Mouse (Mus musculus): Measurements from ENCODE around the gene Tubg1. TPM values are rescaled to one million over a fixed set of nuclear protein-coding genes. Genes with fewer than 3 reads are reported as not detected.
"Not testable (repeated sequence)": the region's sequence is repeated elsewhere in the genome, so short reads cannot be mapped to it uniquely, and the experiment has no call there.

The Tubg1 gene
- polyA plus RNA-seq, 1 experiment from 2014 or later: 78.8 TPM

GRCm38 (mm10) chr11:101155728-101156371 lies 36.1 kb downstream of the Tubg1 start, which contains the start of gene Tubg2:
Gene Tubg2, plus strand, starts transcription at chr11:101155907.
- Histone ChIP-seq H3K27me3 (replicated peaks) (no peaks in the 10 kb centered on the region), H3K36me3 (peaks cover 1% of the 10 kb centered on the region; the same call in 1 of the 2 replicates), H3K4me1 (replicated peaks) (peaks cover 5% of the 10 kb centered on the region; the same call in 1 of the 2 replicates), H3K4me3 (peak within 1 kb of the TSS; percentile 46), H3K9ac (peak within 1 kb of the TSS; percentile 59), H3K27ac (ENCODE audit: poor library complexity, severe bottlenecking) (peak within 1 kb of the TSS; percentile 14; the same call in 1 of the 2 replicates), H3K4me2 (peak within 1 kb of the TSS; percentile 75), H3K9me3 (replicated peaks) (no peaks in the 10 kb centered on the region)
- 2% methylated on average over 36 of the region's 36 CpGs for WGBS
- ATAC-seq (ENCODE audit: insufficient number of reproducible peaks, low FRiP score): peak; percentile 66

DNA sequence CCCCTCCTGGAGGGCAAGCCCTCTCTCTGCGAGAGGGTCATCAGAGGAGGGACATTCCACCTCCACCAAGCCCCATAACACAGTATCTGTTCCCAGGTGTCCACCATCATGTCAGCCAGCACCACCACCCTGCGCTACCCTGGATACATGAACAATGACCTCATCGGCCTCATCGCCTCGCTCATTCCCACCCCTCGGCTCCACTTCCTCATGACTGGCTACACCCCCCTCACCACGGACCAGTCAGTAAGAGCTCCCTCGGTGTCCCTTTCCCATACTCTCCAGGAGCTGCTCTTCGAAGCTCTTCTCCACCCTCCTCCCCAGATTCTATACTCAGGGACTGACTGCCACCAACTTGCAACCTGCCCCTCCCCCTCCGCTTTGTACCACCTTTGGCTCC lies 40.4 kb downstream of the Tubg1 start:
- peaks cover 21% of the 10 kb centered on the region for H3K4me1 ChIP-seq (replicated peaks)
- peaks cover 44% of the 10 kb centered on the region for H3K36me3 ChIP-seq
- peaks cover 39% of the 10 kb centered on the region for H3K27me3 ChIP-seq (replicated peaks)
- not testable (repeated sequence) for H3K4me2 ChIP-seq; ATAC-seq (ENCODE audit: insufficient number of reproducible peaks, low FRiP score); H3K4me3 ChIP-seq; H3K9me3 ChIP-seq (replicated peaks); H3K27ac ChIP-seq (ENCODE audit: poor library complexity, severe bottlenecking); H3K9ac ChIP-seq
- WGBS: 72% methylated on average over 9 of the region's 10 CpGs

DNA sequence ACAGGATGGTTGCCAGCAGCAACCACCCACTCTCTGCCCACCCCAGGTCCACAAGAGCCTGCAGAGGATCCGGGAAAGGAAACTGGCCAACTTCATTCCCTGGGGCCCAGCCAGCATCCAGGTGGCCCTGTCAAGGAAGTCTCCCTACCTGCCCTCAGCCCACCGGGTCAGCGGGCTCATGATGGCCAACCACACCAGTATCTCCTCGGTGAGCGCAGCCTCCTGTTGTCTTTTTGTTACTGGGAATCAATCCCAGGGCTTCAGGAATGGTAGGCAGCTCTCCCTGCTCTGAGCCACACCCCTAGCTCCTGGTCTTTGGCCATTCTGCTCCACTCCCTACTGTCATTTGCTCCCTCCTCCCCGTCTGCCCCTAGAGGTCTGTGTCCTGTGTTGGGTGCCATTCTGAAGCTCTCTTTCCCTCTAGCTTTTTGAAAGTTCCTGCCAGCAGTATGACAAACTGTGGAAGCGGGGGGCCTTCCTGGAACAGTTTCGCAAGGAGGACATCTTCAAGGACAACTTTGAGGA lies 41.3 kb downstream of the Tubg1 start:
- ATAC-seq (ENCODE audit: insufficient number of reproducible peaks, low FRiP score); H3K4me2 ChIP-seq; H3K9me3 ChIP-seq (replicated peaks); H3K27ac ChIP-seq (ENCODE audit: poor library complexity, severe bottlenecking); H3K4me3 ChIP-seq; H3K9ac ChIP-seq: not testable (repeated sequence)
- Histone ChIP-seq H3K4me1 (replicated peaks) (peaks cover 24% of the 10 kb centered on the region), H3K36me3 (peaks cover 51% of the 10 kb centered on the region), H3K27me3 (replicated peaks) (peaks cover 48% of the 10 kb centered on the region)
- 72% methylated on average over 8 of the region's 8 CpGs for WGBS

DNA sequence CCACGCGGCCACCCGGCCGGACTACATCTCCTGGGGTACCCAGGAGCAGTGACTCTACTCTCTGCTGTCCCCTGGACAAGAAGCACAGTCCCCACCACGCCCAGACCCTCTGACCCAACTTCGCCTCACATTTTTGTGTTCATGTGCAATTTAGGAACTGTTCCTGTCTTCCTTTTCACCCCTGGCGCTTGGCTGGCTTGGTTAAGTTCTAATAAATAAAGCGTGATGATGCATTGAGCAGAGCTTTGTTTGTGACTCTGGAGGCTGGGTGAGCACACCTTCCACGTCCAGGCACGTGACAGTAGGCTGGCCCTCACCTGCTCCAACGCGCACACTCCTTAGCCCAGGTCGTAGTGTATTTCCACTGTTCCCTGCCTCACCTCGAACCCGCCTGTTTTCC lies 41.8 kb downstream of the Tubg1 start:
- Histone ChIP-seq H3K36me3 (peaks cover 56% of the 10 kb centered on the region), H3K27me3 (replicated peaks) (peaks cover 53% of the 10 kb centered on the region), H3K9me3 (replicated peaks) (no peaks in the 10 kb centered on the region), H3K4me1 (replicated peaks) (peaks cover 20% of the 10 kb centered on the region), H3K27ac (ENCODE audit: poor library complexity, severe bottlenecking) (no peak overlapping the region), H3K4me2 (no peak overlapping the region), H3K4me3 (no peak overlapping the region), H3K9ac (no peak overlapping the region)
- 85% methylated on average over 15 of the region's 15 CpGs for WGBS
- ATAC-seq (ENCODE audit: insufficient number of reproducible peaks, low FRiP score): no peak

- Histone ChIP-seq H3K4me2 (no peak overlapping the region), H3K27ac (ENCODE audit: poor library complexity, severe bottlenecking) (no peak overlapping the region), H3K27me3 (replicated peaks) (peaks cover 61% of the 10 kb centered on the region), H3K9ac (no peak overlapping the region), H3K36me3 (peaks cover 63% of the 10 kb centered on the region), H3K9me3 (replicated peaks) (no peaks in the 10 kb centered on the region), H3K4me3 (no peak overlapping the region), H3K4me1 (replicated peaks) (peaks cover 20% of the 10 kb centered on the region)
- WGBS: 55% methylated on average over 5 of the region's 5 CpGs
- ATAC-seq (ENCODE audit: insufficient number of reproducible peaks, low FRiP score): no peak
Measured at GRCm38 (mm10) chr11:101162301-101162700, 42.6 kb downstream of the Tubg1 start.

DNA sequence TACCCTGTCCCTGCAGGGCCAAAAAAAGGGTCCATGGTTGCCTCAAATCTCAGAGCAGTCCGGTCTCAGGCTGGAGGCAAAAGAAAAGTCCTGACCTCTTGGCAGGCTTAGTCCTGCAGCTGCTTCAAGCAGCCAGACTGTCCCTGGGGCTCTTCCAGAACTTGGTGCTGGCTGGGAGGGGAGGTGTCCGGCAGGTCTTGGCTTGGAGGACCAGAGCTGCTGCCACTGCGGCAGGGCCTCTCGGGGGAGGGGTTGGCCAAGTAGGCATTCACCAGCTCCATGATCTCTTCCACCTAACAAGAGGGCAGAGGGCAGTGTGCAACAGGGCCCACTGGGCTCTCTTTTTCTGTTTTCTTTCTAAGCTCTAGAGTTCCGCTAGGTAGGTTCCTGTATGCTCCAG lies 43.0 kb downstream of the Tubg1 start:
- H3K27me3 ChIP-seq (replicated peaks): peaks cover 66% of the 10 kb centered on the region
- WGBS: 73% methylated on average over 5 of the region's 5 CpGs
- no peak overlapping the region for H3K4me2 ChIP-seq
- peaks cover 20% of the 10 kb centered on the region for H3K4me1 ChIP-seq (replicated peaks)
- ATAC-seq (ENCODE audit: insufficient number of reproducible peaks, low FRiP score): no peak
- H3K36me3 ChIP-seq: peaks cover 68% of the 10 kb centered on the region
- H3K9ac ChIP-seq: no peak overlapping the region
- H3K27ac ChIP-seq (ENCODE audit: poor library complexity, severe bottlenecking): no peak overlapping the region
- H3K4me3 ChIP-seq: no peak overlapping the region
- no peaks in the 10 kb centered on the region for H3K9me3 ChIP-seq (replicated peaks)

GRCm38 (mm10) chr11:101163476-101164350 lies 44.0 kb downstream of the Tubg1 start:
- Histone ChIP-seq H3K9me3 (replicated peaks) (no peaks in the 10 kb centered on the region), H3K27ac (ENCODE audit: poor library complexity, severe bottlenecking) (no peak overlapping the region), H3K27me3 (replicated peaks) (peaks cover 75% of the 10 kb centered on the region), H3K4me1 (replicated peaks) (peaks cover 28% of the 10 kb centered on the region), H3K4me3 (peak overlapping the region; percentile 34), H3K4me2 (peak overlapping the region; percentile 68), H3K9ac (peak overlapping the region; percentile 65), H3K36me3 (peaks cover 75% of the 10 kb centered on the region)
- ATAC-seq (ENCODE audit: insufficient number of reproducible peaks, low FRiP score): no peak
- 34% methylated on average over 49 of the region's 49 CpGs for WGBS

GRCm38 (mm10) chr11:101164351-101164665 lies 44.6 kb downstream of the Tubg1 start:
- peak overlapping the region; percentile 65 for H3K9ac ChIP-seq
- no peak overlapping the region for H3K27ac ChIP-seq (ENCODE audit: poor library complexity, severe bottlenecking)
- WGBS: 29% methylated on average over 21 of the region's 21 CpGs
- peak overlapping the region; percentile 34 for H3K4me3 ChIP-seq
- no peaks in the 10 kb centered on the region for H3K9me3 ChIP-seq (replicated peaks)
- peaks cover 33% of the 10 kb centered on the region for H3K4me1 ChIP-seq (replicated peaks)
- H3K4me2 ChIP-seq: peak overlapping the region; percentile 68
- ATAC-seq (ENCODE audit: insufficient number of reproducible peaks, low FRiP score): no peak
- H3K36me3 ChIP-seq: peaks cover 75% of the 10 kb centered on the region
- H3K27me3 ChIP-seq (replicated peaks): peaks cover 81% of the 10 kb centered on the region

- H3K4me3 ChIP-seq: peak overlapping the region; percentile 34
Measured at GRCm38 (mm10) chr11:101164677-101165580, 45.2 kb downstream of the Tubg1 start.

GRCm38 (mm10) chr11:101166357-101166756 lies 46.6 kb downstream of the Tubg1 start:
- no peak overlapping the region for H3K9ac ChIP-seq
- no peaks in the 10 kb centered on the region for H3K9me3 ChIP-seq (replicated peaks)
- H3K27me3 ChIP-seq (replicated peaks): peaks cover 81% of the 10 kb centered on the region
- no peak overlapping the region for H3K4me2 ChIP-seq
- no peak overlapping the region for H3K27ac ChIP-seq (ENCODE audit: poor library complexity, severe bottlenecking)
- peaks cover 69% of the 10 kb centered on the region for H3K36me3 ChIP-seq
- H3K4me3 ChIP-seq: no peak overlapping the region
- 70% methylated on average over 14 of the region's 14 CpGs for WGBS
- ATAC-seq (ENCODE audit: insufficient number of reproducible peaks, low FRiP score): no peak
- H3K4me1 ChIP-seq (replicated peaks): peaks cover 45% of the 10 kb centered on the region

More at GRCm38 (mm10) chr11:101164677-101165580, 45.2 kb downstream of the Tubg1 start:
- Histone ChIP-seq H3K27ac (ENCODE audit: poor library complexity, severe bottlenecking) (no peak overlapping the region), H3K9ac (0 out of 2 replicates have a peak overlapping the region, but pooled peaks have one; percentile 5), H3K4me2 (peak overlapping the region; percentile 68), H3K4me1 (replicated peaks) (peaks cover 40% of the 10 kb centered on the region), H3K9me3 (replicated peaks) (no peaks in the 10 kb centered on the region), H3K36me3 (peaks cover 75% of the 10 kb centered on the region), H3K27me3 (replicated peaks) (peaks cover 86% of the 10 kb centered on the region)
- 27% methylated on average over 35 of the region's 35 CpGs for WGBS
- ATAC-seq (ENCODE audit: insufficient number of reproducible peaks, low FRiP score): no peak

Data from heart, embryonic 12.5 days (tissue).